Mouse (Mus musculus) spleen, adult 2 months (tissue): ENCODE measurements around the gene Rpgrip1l.

Experiments
- CTCF ChIP-seq: fragments of 200-500 bp; IDR thresholded peaks from 2 replicates; pipeline ENCODE4 v1.5.1; 2011; ENCODE audit warnings: mild to moderate bottlenecking, inconsistent platforms; ENCODE audit not compliant: insufficient read depth, insufficient read length, insufficient replicate concordance; ENCODE audit errors: extremely low read depth
- POLR2A ChIP-seq: fragments of 200-500 bp; IDR thresholded peaks from 2 replicates; pipeline ENCODE4 v1.6.1; 2011; ENCODE audit warnings: low read depth, low read length, inconsistent platforms

GRCm38 (mm10) chr8:91280467-91281212 is 32.4 kb downstream of the Rpgrip1l start:
- TF ChIP-seq CTCF, result no peak
- TF ChIP-seq POLR2A, result no peak
